Mouse (Mus musculus) spleen, adult 2 months (tissue): ENCODE measurements around the gene Otulinl.

Experiments
- CTCF ChIP-seq: fragments of 200-500 bp; IDR thresholded peaks from 2 replicates; pipeline ENCODE4 v1.5.1; 2011; ENCODE audit warnings: mild to moderate bottlenecking, inconsistent platforms; ENCODE audit not compliant: insufficient read depth, insufficient read length, insufficient replicate concordance; ENCODE audit errors: extremely low read depth
- POLR2A ChIP-seq: fragments of 200-500 bp; IDR thresholded peaks from 2 replicates; pipeline ENCODE4 v1.6.1; 2011; ENCODE audit warnings: low read depth, low read length, inconsistent platforms

DNA sequence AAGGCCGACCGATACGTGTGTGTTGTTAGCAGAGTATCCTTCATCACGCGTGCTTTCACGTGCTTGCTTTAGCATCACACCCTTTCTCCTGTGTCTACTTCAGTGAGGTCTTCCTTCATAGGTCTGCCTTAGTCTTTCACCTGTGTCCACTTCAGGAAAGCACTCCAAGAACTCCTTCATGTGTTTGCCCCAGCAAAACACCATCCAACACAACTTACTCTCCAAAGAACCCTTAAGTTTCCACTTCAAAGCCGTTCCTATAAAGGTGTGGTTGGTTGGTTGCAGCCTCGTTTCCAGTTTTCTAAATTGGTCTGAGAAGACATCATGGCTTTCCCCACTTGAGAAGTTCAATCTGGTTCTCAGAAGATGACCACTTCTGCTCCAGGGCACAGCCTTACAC lies 34.7 kb downstream of the Otulinl start:
- TF ChIP-seq POLR2A (no peak), CTCF (no peak)
